Mouse (Mus musculus) ES-E14 (cell line): ENCODE data around the gene Zbtb48.

Experiments used
- CHD2 ChIP-seq: IDR thresholded peaks from 2 replicates; pipeline ENCODE4 v1.6.1; 2014; ENCODE audit warnings: mild to moderate bottlenecking, low read depth, low read length, inconsistent platforms
- HCFC1 ChIP-seq: IDR thresholded peaks from 2 replicates; pipeline ENCODE4 v1.6.1; 2012; ENCODE audit warnings: low read length, inconsistent platforms, borderline replicate concordance; ENCODE audit not compliant: insufficient read depth
- MAFK ChIP-seq: IDR thresholded peaks from 2 replicates; pipeline ENCODE4 v1.6.1; 2014; ENCODE audit warnings: mild to moderate bottlenecking, low read depth, low read length, inconsistent platforms; ENCODE audit not compliant: insufficient read depth
- ZC3H11A ChIP-seq: IDR thresholded peaks from 2 replicates; pipeline ENCODE4 v1.6.1; 2012; ENCODE audit warnings: low read depth, mild to moderate bottlenecking, inconsistent platforms, low read length, borderline replicate concordance

- TF ChIP-seq MAFK (no peak), ZC3H11A (no peak), HCFC1 (no peak), CHD2 (no peak)
Measured at GRCm38 (mm10) chr4:151980699-151981098, 46.8 kb downstream of the Zbtb48 start.
